Mouse (Mus musculus): ENCODE measurements at regions not wholly inside any gene's neighbourhood (a gene's known extent, or its start where the extent isn't known, plus 50 kb on each side); places are given as distances from the start of the nearest gene placed in this dataset.

DNA sequence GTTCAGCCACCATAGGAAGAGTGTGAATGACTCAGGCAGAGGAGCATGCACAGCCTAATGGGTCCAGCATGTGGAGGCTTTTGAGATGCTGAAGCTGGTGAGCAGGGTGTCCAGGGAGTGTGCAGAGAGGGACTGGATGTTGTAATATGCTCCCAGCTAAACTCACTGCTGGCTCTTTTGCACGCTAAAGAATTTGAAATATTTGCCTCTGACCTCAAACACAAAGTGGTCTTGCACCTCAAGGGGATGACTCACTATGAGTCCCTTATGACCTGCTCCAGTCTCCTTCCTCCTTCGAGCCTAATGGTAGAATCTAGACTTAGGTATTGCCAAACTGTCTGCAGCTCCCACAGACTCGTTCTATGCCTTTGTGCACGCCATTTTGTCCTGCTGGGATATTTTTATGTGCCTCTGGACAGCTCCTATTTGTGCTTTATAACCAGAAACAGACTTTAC, 55.0 kb upstream of the Slit3 start:
- ATAC-seq (replicated peaks; ENCODE audit: low FRiP score, low read depth) (no peak), DNase-seq (ENCODE audit: low spot score) (peak; percentile 25)
- H3K27me3 ChIP-seq (ENCODE audit: insufficient read depth, low read length), result no peaks in the 10 kb centered on the region
- H3K36me3 ChIP-seq (ENCODE audit: insufficient read depth, low read length), result no peaks in the 10 kb centered on the region
- no peak for TF ChIP-seq CTCF (IDR thresholded peaks at IDR 0.05; ENCODE audit: low read depth)
- H3K9ac ChIP-seq (ENCODE audit: low read depth, low read length), result no peak overlapping the region
- no peak overlapping the region for H3K27ac ChIP-seq
- no peaks in the 10 kb centered on the region for H3K9me3 ChIP-seq (replicated peaks; ENCODE audit: low read length)
- WGBS, result 48% methylated on average over 4 of the region's 4 CpGs
- no peaks in the 10 kb centered on the region for H3K4me1 ChIP-seq (replicated peaks; ENCODE audit: insufficient read depth, low read length)
- no peak overlapping the region for H3K4me3 ChIP-seq (replicated peaks; ENCODE audit: low read depth, low read length)
- no peak overlapping the region for H3K4me2 ChIP-seq (ENCODE audit: low read length)

- 84% methylated on average over 6 of the region's 6 CpGs for WGBS
- no peak overlapping the region for H3K4me3 ChIP-seq (replicated peaks; ENCODE audit: low read depth, low read length)
- DNase-seq (ENCODE audit: low spot score), result no peak
- no peak overlapping the region for H3K4me2 ChIP-seq (ENCODE audit: low read length)
- H3K36me3 ChIP-seq (ENCODE audit: insufficient read depth, low read length), result no peaks in the 10 kb centered on the region
- ATAC-seq (replicated peaks; ENCODE audit: low FRiP score, low read depth), result no peak
- no peaks in the 10 kb centered on the region for H3K27me3 ChIP-seq (ENCODE audit: insufficient read depth, low read length)
- no peaks in the 10 kb centered on the region for H3K9me3 ChIP-seq (replicated peaks; ENCODE audit: low read length)
- H3K27ac ChIP-seq, result no peak overlapping the region
- TF ChIP-seq CTCF (IDR thresholded peaks at IDR 0.05; ENCODE audit: low read depth), result no peak
- no peaks in the 10 kb centered on the region for H3K4me1 ChIP-seq (replicated peaks; ENCODE audit: insufficient read depth, low read length)
- no peak overlapping the region for H3K9ac ChIP-seq (ENCODE audit: low read depth, low read length)
These were observed 63.2 kb upstream of the Slit3 start for GRCm38 (mm10) chr11:35057791-35058190.

DNA sequence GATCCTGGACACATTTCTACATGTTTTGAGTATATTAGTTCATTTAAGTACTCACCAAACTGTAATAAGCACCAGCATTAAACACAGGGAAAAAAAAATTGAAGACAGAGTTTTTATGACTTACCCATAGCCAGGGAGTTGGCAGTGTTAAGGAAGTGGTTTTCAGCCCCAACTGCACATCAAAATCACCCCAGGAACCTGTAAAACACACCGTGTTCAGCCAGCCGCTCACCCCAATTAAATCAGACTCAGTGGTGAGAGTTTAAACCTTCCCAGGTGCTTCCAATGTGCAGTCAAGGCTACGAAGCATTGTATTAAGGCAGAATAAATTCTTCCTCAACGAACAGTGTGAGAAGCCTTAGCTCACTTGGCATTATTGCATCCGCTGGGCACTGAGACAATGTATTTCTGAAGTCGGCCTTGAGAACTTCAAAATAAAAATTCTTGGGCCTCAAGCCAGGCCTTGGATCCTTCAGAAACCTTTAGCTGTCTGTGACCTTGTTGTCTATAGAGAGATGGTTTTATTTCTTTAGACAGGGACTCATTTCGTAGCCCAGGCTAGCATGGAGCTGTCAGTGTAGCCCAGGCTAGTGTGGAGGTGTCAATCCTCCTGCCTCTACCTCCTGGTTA, 65.4 kb upstream of the Slit3 start:
- Histone ChIP-seq H3K4me3 (replicated peaks; ENCODE audit: low read depth, low read length) (no peak overlapping the region), H3K27ac (no peak overlapping the region), H3K9ac (ENCODE audit: low read depth, low read length) (no peak overlapping the region), H3K4me1 (replicated peaks; ENCODE audit: insufficient read depth, low read length) (no peaks in the 10 kb centered on the region), H3K27me3 (ENCODE audit: insufficient read depth, low read length) (no peaks in the 10 kb centered on the region), H3K36me3 (ENCODE audit: insufficient read depth, low read length) (no peaks in the 10 kb centered on the region), H3K9me3 (replicated peaks; ENCODE audit: low read length) (no peaks in the 10 kb centered on the region), H3K4me2 (ENCODE audit: low read length) (no peak overlapping the region)
- no peak for ATAC-seq (replicated peaks; ENCODE audit: low FRiP score, low read depth)
- WGBS, result 82% methylated on average over 7 of the region's 7 CpGs
- DNase-seq (ENCODE audit: low spot score), result no peak
- no peak for TF ChIP-seq CTCF (IDR thresholded peaks at IDR 0.05; ENCODE audit: low read depth)

GRCm38 (mm10) chr11:35053613-35053950, 67.4 kb upstream of the Slit3 start:
- Histone ChIP-seq H3K9me3 (replicated peaks; ENCODE audit: low read length) (no peaks in the 10 kb centered on the region), H3K36me3 (ENCODE audit: insufficient read depth, low read length) (no peaks in the 10 kb centered on the region), H3K27me3 (ENCODE audit: insufficient read depth, low read length) (no peaks in the 10 kb centered on the region), H3K9ac (ENCODE audit: low read depth, low read length) (no peak overlapping the region), H3K4me3 (replicated peaks; ENCODE audit: low read depth, low read length) (no peak overlapping the region), H3K4me1 (replicated peaks; ENCODE audit: insufficient read depth, low read length) (no peaks in the 10 kb centered on the region), H3K4me2 (ENCODE audit: low read length) (no peak overlapping the region), H3K27ac (no peak overlapping the region)
- TF ChIP-seq CTCF (IDR thresholded peaks at IDR 0.05; ENCODE audit: low read depth), result no peak
- ATAC-seq (replicated peaks; ENCODE audit: low FRiP score, low read depth) (no peak), DNase-seq (ENCODE audit: low spot score) (peak; percentile 39)
- WGBS, result 44% methylated on average over 2 of the region's 2 CpGs

DNA sequence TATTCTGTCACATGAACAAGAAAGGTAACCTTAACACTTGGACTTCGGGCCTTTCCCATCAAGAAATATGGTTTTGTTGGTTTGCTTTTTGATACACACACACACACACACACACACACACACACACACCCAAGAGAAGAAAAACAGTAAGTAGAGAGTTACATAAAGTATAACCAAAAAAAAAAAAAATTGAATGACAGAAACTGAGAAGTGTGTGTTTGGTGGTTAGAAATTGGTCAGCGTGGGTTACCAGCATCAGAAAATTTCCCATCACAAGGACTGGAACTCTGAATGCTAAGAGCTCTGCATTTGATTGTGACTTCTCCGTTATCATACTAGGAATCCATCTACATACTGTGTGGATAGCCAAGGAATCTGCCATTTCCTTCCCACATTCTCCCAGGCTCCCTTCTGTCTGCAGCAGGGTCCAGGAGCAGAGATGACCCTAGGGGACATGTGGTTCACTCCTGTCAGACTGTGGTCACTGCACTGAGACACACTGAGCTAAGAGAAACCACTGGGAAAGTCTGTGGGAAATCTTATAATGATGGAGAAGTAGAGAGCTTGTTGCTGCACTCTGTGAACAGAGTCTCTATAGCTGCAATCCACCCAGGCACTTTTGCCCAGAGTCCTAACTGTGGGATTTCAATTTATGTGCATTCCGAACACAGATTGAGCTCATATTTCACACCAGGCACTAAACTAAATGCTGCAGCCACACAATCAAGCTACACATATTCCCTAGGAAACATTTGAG, 68.0 kb upstream of the Slit3 start:
- WGBS, result 68% methylated on average over 4 of the region's 4 CpGs
- H3K27ac ChIP-seq, result no peak overlapping the region
- no peak for TF ChIP-seq CTCF (IDR thresholded peaks at IDR 0.05; ENCODE audit: low read depth)

DNA sequence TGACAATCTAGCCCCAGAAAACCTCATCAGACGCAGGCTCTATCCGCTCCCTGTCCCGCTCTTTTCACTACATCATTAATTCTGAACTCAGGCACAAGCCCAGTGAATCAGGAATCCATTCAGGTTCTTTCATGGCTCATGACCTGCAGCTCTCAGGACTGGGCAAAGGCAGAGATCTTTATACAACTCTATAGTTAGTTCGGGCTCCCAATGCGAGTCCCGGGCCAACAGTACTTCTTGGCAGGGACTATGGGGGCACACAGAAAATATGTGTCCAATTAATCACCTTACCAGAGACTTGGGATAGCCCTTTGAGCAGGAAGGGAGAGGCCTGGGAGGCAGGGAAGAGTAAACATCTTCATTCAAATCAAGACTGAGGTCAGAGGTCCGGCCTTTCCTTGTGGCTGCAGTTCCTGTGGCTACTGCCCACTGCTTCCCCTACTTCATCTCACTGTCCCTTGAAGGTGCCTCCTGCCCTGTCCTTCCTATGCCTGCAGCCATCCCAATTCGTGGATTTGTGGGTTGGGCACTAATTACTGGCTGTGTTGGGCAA, 71.3 kb upstream of the Slit3 start:
- no peaks in the 10 kb centered on the region for H3K36me3 ChIP-seq (ENCODE audit: insufficient read depth, low read length)
- no peak for ATAC-seq (replicated peaks; ENCODE audit: low FRiP score, low read depth)
- no peaks in the 10 kb centered on the region for H3K4me1 ChIP-seq (replicated peaks; ENCODE audit: insufficient read depth, low read length)
- no peak overlapping the region for H3K4me3 ChIP-seq (replicated peaks; ENCODE audit: low read depth, low read length)
- no peak for DNase-seq (ENCODE audit: low spot score)
- no peak for TF ChIP-seq CTCF (IDR thresholded peaks at IDR 0.05; ENCODE audit: low read depth)
- no peaks in the 10 kb centered on the region for H3K9me3 ChIP-seq (replicated peaks; ENCODE audit: low read length)
- H3K27ac ChIP-seq, result no peak overlapping the region
- 64% methylated on average over 8 of the region's 8 CpGs for WGBS
- no peaks in the 10 kb centered on the region for H3K27me3 ChIP-seq (ENCODE audit: insufficient read depth, low read length)
- no peak overlapping the region for H3K4me2 ChIP-seq (ENCODE audit: low read length)
- no peak overlapping the region for H3K9ac ChIP-seq (ENCODE audit: low read depth, low read length)

More for the DNA sequence above, 68.0 kb upstream of the Slit3 start:
- Histone ChIP-seq H3K9me3 (replicated peaks; ENCODE audit: low read length) (no peaks in the 10 kb centered on the region), H3K4me2 (ENCODE audit: low read length) (no peak overlapping the region), H3K4me3 (replicated peaks; ENCODE audit: low read depth, low read length) (no peak overlapping the region), H3K9ac (ENCODE audit: low read depth, low read length) (no peak overlapping the region), H3K36me3 (ENCODE audit: insufficient read depth, low read length) (no peaks in the 10 kb centered on the region), H3K27me3 (ENCODE audit: insufficient read depth, low read length) (no peaks in the 10 kb centered on the region), H3K4me1 (replicated peaks; ENCODE audit: insufficient read depth, low read length) (no peaks in the 10 kb centered on the region)
- ATAC-seq (replicated peaks; ENCODE audit: low FRiP score, low read depth) (no peak), DNase-seq (ENCODE audit: low spot score) (peak; percentile 25)
